Mouse (Mus musculus): Measurements from ENCODE around the gene Chfr.

GRCm38 (mm10) chr5:110098991-110099477, 36.6 kb upstream of the Chfr start:
- TF ChIP-seq CHD2 (IDR thresholded peaks at IDR 0.05; ENCODE audit: low read depth, low read length), result peak; percentile 45; the same call in 1 of the 2 replicates
- TF ChIP-seq MAFK (IDR thresholded peaks at IDR 0.05; ENCODE audit: insufficient read depth, low read depth, low read length), result no peak
- TF ChIP-seq HCFC1 (IDR thresholded peaks at IDR 0.05; ENCODE audit: borderline replicate concordance, insufficient read depth, low read length), result no peak
- no peak for TF ChIP-seq ZNF384 (IDR thresholded peaks at IDR 0.05; ENCODE audit: low read depth, low read length)
